Comparison of ENCODE assay signal across 9 mouse cellular contexts in the genomic region with DNA sequence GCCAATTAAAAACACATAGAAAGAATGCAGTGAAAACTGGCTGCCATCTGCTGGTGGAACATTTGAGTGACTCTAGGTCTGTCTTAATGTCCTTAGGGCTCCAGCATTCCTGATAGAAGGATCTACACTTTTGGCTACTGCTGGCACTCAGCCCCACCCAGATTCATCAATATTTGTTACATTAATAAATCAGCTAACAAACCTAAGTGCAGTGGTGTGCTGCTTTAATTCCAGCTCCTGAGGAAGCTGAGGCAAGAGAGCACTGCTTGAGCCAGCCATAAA. TPM values are rescaled to one million over a fixed set of nuclear protein-coding genes. Genes with fewer than 3 reads are reported as not detected.
DNase-seq lines count a peak whose midpoint lies in the region; ATAC-seq and TF ChIP-seq lines count a peak whose summit lies in the region.
"Had no signal": no experiment of that assay in that cellular context is flagged by ENCODE, and none has a peak within 500 bp of the region (broad histone marks: within the 10 kb centered on the region; RNA-seq: fewer than 3 reads in every experiment).

No protein-coding gene starts in this region.

- peak overlapping the region; percentile 8; the same call in 1 of the 2 replicates for H3K27ac ChIP-seq in forebrain, embryonic 13.5 days
- H3K27ac ChIP-seq in hindbrain, embryonic 13.5 days: peak overlapping the region; percentile 88

- H3K9me3 ChIP-seq in forebrain, embryonic 13.5 days (replicated peaks): no peaks in the 10 kb centered on the region
- no peaks in the 10 kb centered on the region for H3K9me3 ChIP-seq in hindbrain, embryonic 13.5 days
- H3K9me3 ChIP-seq: megakaryocyte, embryonic 14.5 days had no signal

- H3K36me3 ChIP-seq in forebrain, embryonic 13.5 days (ENCODE audit: poor library complexity, severe bottlenecking): no peaks in the 10 kb centered on the region
- no peaks in the 10 kb centered on the region for H3K36me3 ChIP-seq in hindbrain, embryonic 13.5 days

- TF ChIP-seq POLR2A in lung, adult 2 months (IDR thresholded peaks at IDR 0.05; ENCODE audit: borderline replicate concordance, extremely low read depth, low read depth, low read length): no peak

- H3K4me3 ChIP-seq in forebrain, embryonic 13.5 days: no peak overlapping the region
- no peak overlapping the region for H3K4me3 ChIP-seq in hindbrain, embryonic 13.5 days
- H3K4me3 ChIP-seq in lung, adult 2 months (replicated peaks; ENCODE audit: extremely low read depth, low read depth, low read length): no peak overlapping the region
- H3K4me3 ChIP-seq: megakaryocyte, embryonic 14.5 days had no signal

- ATAC-seq in forebrain, embryonic 13.5 days: peak; percentile 73
- ATAC-seq in hindbrain, embryonic 13.5 days (ENCODE audit: low FRiP score): peak; percentile 83

- peak overlapping the region; percentile 44 for H3K4me2 ChIP-seq in forebrain, embryonic 13.5 days
- H3K4me2 ChIP-seq in hindbrain, embryonic 13.5 days: peak overlapping the region; percentile 40

- no peaks in the 10 kb centered on the region for H3K27me3 ChIP-seq in forebrain, embryonic 13.5 days
- H3K27me3 ChIP-seq in hindbrain, embryonic 13.5 days: no peaks in the 10 kb centered on the region
- H3K27me3 ChIP-seq: megakaryocyte, embryonic 14.5 days had no signal

- no peak overlapping the region for H3K9ac ChIP-seq in forebrain, embryonic 13.5 days
- H3K9ac ChIP-seq in hindbrain, embryonic 13.5 days: 0 out of 2 replicates have a peak overlapping the region, but pooled peaks have one; percentile 63

- peaks cover 25% of the 10 kb centered on the region; the same call in 1 of the 2 replicates for H3K4me1 ChIP-seq in forebrain, embryonic 13.5 days
- H3K4me1 ChIP-seq in hindbrain, embryonic 13.5 days (replicated peaks): peaks cover 14% of the 10 kb centered on the region
- peaks cover 4% of the 10 kb centered on the region for H3K4me1 ChIP-seq in lung, adult 2 months (ENCODE audit: control insufficient read depth, insufficient read depth, low read length)
- H3K4me1 ChIP-seq: megakaryocyte, embryonic 14.5 days had no signal

- peak; percentile 12 to 28 for DNase-seq in cerebellum, adult 18-20 months
- no peak for DNase-seq in cerebellum, adult 11 months
- peak; percentile 55 for DNase-seq in adrenal gland, adult 2 months
- DNase-seq in layer of hippocampus, adult 9-10 months (ENCODE audit: low spot score): peak; percentile 71
- peak; percentile 54 for DNase-seq in lung, adult 2 months
- DNase-seq in retina, postnatal 1 day: peak; percentile 67

- TF ChIP-seq CTCF in lung, adult 2 months (IDR thresholded peaks at IDR 0.05; ENCODE audit: insufficient read depth, low read length): no peak

RNA-seq across cellular contexts. Expression of a gene that starts 32.7 kb away (rescaled TPM):
- total RNA-seq in adrenal gland, adult 2 months (2021): 100 to 1,000 TPM; 531 to 670 TPM
- polyA plus RNA-seq in adrenal gland, adult 2 months (2012; rRNA removed): 37.4 and 41.0 TPM in 2 replicates
- polyA plus RNA-seq in forebrain, embryonic 13.5 days (2015; fragmentation: Nextera tagmentation; extraction: Ambion mirVana): 31.7 and 36.9 TPM in 2 replicates
- 55.9 and 65.3 TPM in 2 replicates for polyA plus RNA-seq in hindbrain, embryonic 13.5 days (2015; fragmentation: Nextera tagmentation; extraction: Ambion mirVana)
- 18.8 and 34.1 TPM in 2 replicates for polyA plus RNA-seq in lung, adult 2 months (2012; rRNA removed)

RNA-seq across cellular contexts. Expression of a gene that starts 49.4 kb away (rescaled TPM):
- total RNA-seq in adrenal gland, adult 2 months (2021): 10 to 100 TPM; 20.4 to 22.5 TPM
- 0.58 and 0.95 TPM in 2 replicates for polyA plus RNA-seq in adrenal gland, adult 2 months (2012; rRNA removed)
- polyA plus RNA-seq in forebrain, embryonic 13.5 days (2015; fragmentation: Nextera tagmentation; extraction: Ambion mirVana): 0.31 and 0.34 TPM in 2 replicates
- 3.9 and 8.5 TPM in 2 replicates for polyA plus RNA-seq in hindbrain, embryonic 13.5 days (2015; fragmentation: Nextera tagmentation; extraction: Ambion mirVana)
- 4.3 and 86.4 TPM in 2 replicates for polyA plus RNA-seq in lung, adult 2 months (2012; rRNA removed)
